Mouse (Mus musculus) lung, embryonic 15.5 days (tissue): ENCODE measurements at regions not wholly inside any gene's neighbourhood (a gene's known extent, or its start where the extent isn't known, plus 50 kb on each side); places are given as distances from the start of the nearest gene placed in this dataset.

ENCODE experiments used
- ATAC-seq: fragments of 200-750 bp; cut with Nextera tagmentation; 2 replicates; pipeline ENCODE4 v1.8.0; 2017; ENCODE audit warnings: moderate number of reproducible peaks, borderline replicate concordance; ENCODE audit not compliant: low FRiP score, low TSS enrichment; ENCODE audit errors: extremely low read depth
- H3K27ac ChIP-seq: fragments of 300-500 bp; sonication (generic); 2 replicates; pipeline ENCODE4 v1.5.1; 2015; ENCODE audit warnings: moderate library complexity, mild to moderate bottlenecking, inconsistent platforms
- H3K27me3 ChIP-seq: fragments of 300-500 bp; sonication (generic); 2 replicates; pipeline ENCODE4 v1.6.1; 2015; ENCODE audit warnings: inconsistent platforms
- H3K36me3 ChIP-seq: fragments of 300-500 bp; sonication (generic); 2 replicates; pipeline ENCODE4 v1.6.1; 2015; ENCODE audit warnings: inconsistent platforms
- H3K4me1 ChIP-seq: fragments of 300-500 bp; sonication (generic); 2 replicates; pipeline ENCODE4 v1.6.1; 2015; ENCODE audit warnings: inconsistent platforms
- H3K4me2 ChIP-seq: fragments of 300-500 bp; sonication (generic); 2 replicates; pipeline ENCODE4 v1.6.1; 2015; ENCODE audit warnings: inconsistent platforms, mild to moderate bottlenecking, moderate library complexity
- H3K4me3 ChIP-seq: fragments of 300-500 bp; sonication (generic); 2 replicates; pipeline ENCODE4 v1.5.1; 2015; ENCODE audit warnings: mild to moderate bottlenecking, inconsistent platforms
- H3K9ac ChIP-seq: fragments of 300-500 bp; sonication (generic); 2 replicates; pipeline ENCODE4 v1.6.1; 2015; ENCODE audit warnings: inconsistent platforms
- H3K9me3 ChIP-seq: fragments of 300-500 bp; sonication (generic); 2 replicates; pipeline ENCODE4 v1.6.1; 2016; ENCODE audit warnings: inconsistent platforms
- WGBS: fragments of 180-500 bp; shearing (Covaris S2); methylation state at CpG from one replicate; pipeline ENCODE4 v1.1.7; 2015; 5-methylcytosine and 5-hydroxymethylcytosine counted together

GRCm38 (mm10) chr12:91997404-91997803, 148.4 kb upstream of the Sel1l start:
- Histone ChIP-seq H3K27me3 (no peaks in the 10 kb centered on the region), H3K27ac (no peak overlapping the region), H3K9me3 (no peaks in the 10 kb centered on the region), H3K9ac (no peak overlapping the region), H3K4me3 (no peak overlapping the region), H3K4me1 (no peaks in the 10 kb centered on the region), H3K4me2 (no peak overlapping the region), H3K36me3 (no peaks in the 10 kb centered on the region)
- ATAC-seq, result no peak
- 51% methylated on average over 1 of the region's 1 CpGs for WGBS

DNA sequence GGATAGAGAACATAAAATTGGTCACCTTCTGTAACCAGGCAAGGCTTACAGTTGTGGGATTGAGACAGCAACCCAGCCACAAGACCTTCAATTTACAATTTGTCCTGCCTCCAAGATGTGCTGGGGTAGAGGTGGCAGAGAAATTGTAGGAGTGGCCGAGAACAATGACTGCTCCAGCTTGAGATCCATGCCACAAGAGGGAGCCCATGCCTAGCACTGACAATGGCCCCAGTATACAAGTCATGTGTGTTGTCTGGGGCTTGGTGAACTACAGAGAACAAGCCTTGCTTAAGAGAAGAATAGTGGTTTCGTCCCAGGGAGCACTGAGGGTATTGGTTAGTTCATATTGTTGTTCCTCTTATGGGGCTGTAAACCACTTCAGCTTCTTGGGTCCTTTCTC, 146.6 kb upstream of the Sel1l start:
- H3K4me1 ChIP-seq, result no peaks in the 10 kb centered on the region
- no peaks in the 10 kb centered on the region for H3K27me3 ChIP-seq
- no peak overlapping the region for H3K4me3 ChIP-seq
- H3K9ac ChIP-seq, result no peak overlapping the region
- no peak overlapping the region for H3K4me2 ChIP-seq
- no peaks in the 10 kb centered on the region for H3K9me3 ChIP-seq
- no peak for ATAC-seq
- 60% methylated on average over 2 of the region's 2 CpGs for WGBS
- no peaks in the 10 kb centered on the region for H3K36me3 ChIP-seq
- H3K27ac ChIP-seq, result no peak overlapping the region

GRCm38 (mm10) chr12:91986448-91986847, 137.5 kb upstream of the Sel1l start:
- WGBS, result 82% methylated on average over 4 of the region's 4 CpGs
- no peaks in the 10 kb centered on the region for H3K4me1 ChIP-seq

GRCm38 (mm10) chr12:91980321-91980720, 131.4 kb upstream of the Sel1l start:
- no peak for ATAC-seq
- 57% methylated on average over 7 of the region's 7 CpGs for WGBS

More at GRCm38 (mm10) chr12:91986448-91986847, 137.5 kb upstream of the Sel1l start:
- H3K9ac ChIP-seq, result no peak overlapping the region
- H3K4me2 ChIP-seq, result no peak overlapping the region
- no peak overlapping the region for H3K27ac ChIP-seq
- H3K4me3 ChIP-seq, result no peak overlapping the region
- ATAC-seq, result no peak
- H3K9me3 ChIP-seq, result no peaks in the 10 kb centered on the region
- H3K36me3 ChIP-seq, result no peaks in the 10 kb centered on the region
- H3K27me3 ChIP-seq, result no peaks in the 10 kb centered on the region

DNA sequence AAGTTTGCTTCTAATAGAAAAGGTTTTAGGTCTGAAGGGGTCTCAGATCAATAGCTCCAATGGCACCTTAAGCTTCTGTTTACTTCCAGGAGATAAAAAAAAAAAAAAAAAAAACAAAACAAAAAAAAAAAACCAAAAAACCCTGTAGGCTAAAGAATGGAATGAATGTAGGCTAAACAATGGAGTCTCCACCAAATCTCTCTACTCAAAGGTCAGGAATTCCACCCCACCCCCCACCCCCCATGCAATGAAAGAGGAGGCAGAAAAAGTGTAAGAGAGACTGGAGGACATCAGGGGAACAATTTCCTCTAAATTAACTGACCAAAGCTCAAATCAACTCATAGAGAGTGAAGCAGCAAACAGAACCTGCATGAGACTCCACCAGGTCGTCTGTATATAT, 122.1 kb upstream of the Sel1l start:
- Histone ChIP-seq H3K27ac (no peak overlapping the region), H3K9ac (no peak overlapping the region), H3K36me3 (no peaks in the 10 kb centered on the region), H3K27me3 (no peaks in the 10 kb centered on the region), H3K9me3 (no peaks in the 10 kb centered on the region), H3K4me2 (no peak overlapping the region), H3K4me1 (peaks cover 5% of the 10 kb centered on the region; the same call in 1 of the 2 replicates), H3K4me3 (no peak overlapping the region)
- 44% methylated on average over 1 of the region's 1 CpGs for WGBS
- ATAC-seq, result no peak

More at GRCm38 (mm10) chr12:91980321-91980720, 131.4 kb upstream of the Sel1l start:
- Histone ChIP-seq H3K4me2 (no peak overlapping the region), H3K27ac (no peak overlapping the region), H3K9me3 (no peaks in the 10 kb centered on the region), H3K4me3 (no peak overlapping the region), H3K4me1 (no peaks in the 10 kb centered on the region), H3K9ac (no peak overlapping the region), H3K36me3 (no peaks in the 10 kb centered on the region), H3K27me3 (no peaks in the 10 kb centered on the region)

- Histone ChIP-seq H3K36me3 (no peaks in the 10 kb centered on the region), H3K4me2 (no peak overlapping the region), H3K27ac (peak overlapping the region; percentile 80), H3K4me3 (no peak overlapping the region), H3K9me3 (no peaks in the 10 kb centered on the region), H3K9ac (no peak overlapping the region), H3K27me3 (no peaks in the 10 kb centered on the region), H3K4me1 (peaks cover 10% of the 10 kb centered on the region)
- 41% methylated on average over 1 of the region's 1 CpGs for WGBS
- peak; percentile 60; the same call in 1 of the 2 replicates for ATAC-seq
Observed at GRCm38 (mm10) chr12:91965937-91966336, 117.0 kb upstream of the Sel1l start.

GRCm38 (mm10) chr12:91963239-91963638, 114.3 kb upstream of the Sel1l start:
- Histone ChIP-seq H3K27ac (peak overlapping the region; percentile 90), H3K9me3 (no peaks in the 10 kb centered on the region), H3K27me3 (no peaks in the 10 kb centered on the region), H3K4me1 (peaks cover 10% of the 10 kb centered on the region), H3K9ac (no peak overlapping the region), H3K36me3 (no peaks in the 10 kb centered on the region), H3K4me3 (no peak overlapping the region), H3K4me2 (no peak overlapping the region)
- peak; percentile 88; the same call in 1 of the 2 replicates for ATAC-seq
- 39% methylated on average over 5 of the region's 5 CpGs for WGBS

DNA sequence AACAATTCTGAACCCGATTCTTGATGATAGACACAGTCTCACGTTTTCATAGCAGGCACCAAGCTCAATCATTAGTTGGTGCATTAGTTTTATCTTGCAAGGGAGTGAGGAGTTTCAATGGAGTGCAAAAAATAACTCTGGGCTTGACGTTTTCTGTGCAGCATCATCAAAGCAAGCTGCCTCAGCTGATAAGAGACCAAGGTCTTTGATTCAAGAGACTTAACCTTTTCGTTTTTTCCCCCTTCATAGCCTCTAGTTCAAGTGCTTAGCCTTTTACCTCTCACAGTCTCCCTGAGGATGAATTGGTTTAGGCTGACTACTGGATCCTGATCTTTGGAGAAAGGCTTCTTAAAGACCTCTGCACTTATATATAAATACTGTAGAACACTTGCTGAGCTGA, 109.1 kb upstream of the Sel1l start:
- ATAC-seq, result no peak

GRCm38 (mm10) chr12:91956411-91956810, 107.5 kb upstream of the Sel1l start:
- Histone ChIP-seq H3K27ac (no peak overlapping the region), H3K9ac (no peak overlapping the region), H3K36me3 (no peaks in the 10 kb centered on the region), H3K27me3 (no peaks in the 10 kb centered on the region), H3K4me2 (no peak overlapping the region), H3K9me3 (no peaks in the 10 kb centered on the region), H3K4me3 (no peak overlapping the region), H3K4me1 (no peaks in the 10 kb centered on the region)
- no peak for ATAC-seq
- 69% methylated on average over 3 of the region's 3 CpGs for WGBS

More for the DNA sequence above, 109.1 kb upstream of the Sel1l start:
- WGBS, result 36% methylated on average over 4 of the region's 4 CpGs
- Histone ChIP-seq H3K36me3 (no peaks in the 10 kb centered on the region), H3K4me2 (no peak overlapping the region), H3K9me3 (no peaks in the 10 kb centered on the region), H3K27ac (no peak overlapping the region), H3K4me3 (no peak overlapping the region), H3K4me1 (no peaks in the 10 kb centered on the region), H3K9ac (no peak overlapping the region), H3K27me3 (no peaks in the 10 kb centered on the region)

- Histone ChIP-seq H3K27me3 (no peaks in the 10 kb centered on the region), H3K9me3 (no peaks in the 10 kb centered on the region), H3K4me2 (no peak overlapping the region), H3K27ac (peak overlapping the region; percentile 73), H3K36me3 (no peaks in the 10 kb centered on the region), H3K4me1 (no peaks in the 10 kb centered on the region; the same call in 1 of the 2 replicates), H3K4me3 (no peak overlapping the region), H3K9ac (no peak overlapping the region)
- ATAC-seq, result peak; percentile 75; the same call in 1 of the 2 replicates
- WGBS, result 27% methylated on average over 8 of the region's 8 CpGs
Observed at GRCm38 (mm10) chr12:91948602-91949167, 99.7 kb upstream of the Sel1l start.

DNA sequence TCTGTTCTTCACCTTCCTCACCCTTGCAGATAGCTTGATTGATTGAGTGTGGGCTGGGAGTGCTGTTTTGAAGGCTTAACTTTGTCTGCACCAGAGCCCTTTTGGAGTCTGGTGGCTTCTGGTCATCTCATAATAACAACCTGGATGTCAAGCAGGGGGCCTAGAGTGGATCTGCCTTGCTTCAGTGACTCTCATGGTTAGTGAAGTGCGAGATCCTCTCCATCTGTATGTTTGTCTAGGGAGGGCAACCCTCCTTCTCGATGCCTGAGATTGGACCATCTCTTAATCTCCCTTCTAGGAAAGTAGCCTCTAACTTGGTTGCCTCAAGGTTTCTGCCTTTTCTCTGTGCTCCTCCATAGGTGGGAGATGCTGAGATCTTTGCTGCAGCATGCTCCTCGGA, 99.0 kb upstream of the Sel1l start:
- no peak overlapping the region for H3K4me2 ChIP-seq
- no peak overlapping the region for H3K9ac ChIP-seq
- no peaks in the 10 kb centered on the region for H3K36me3 ChIP-seq
- 40% methylated on average over 3 of the region's 3 CpGs for WGBS
- no peaks in the 10 kb centered on the region for H3K9me3 ChIP-seq
- no peak for ATAC-seq
- no peaks in the 10 kb centered on the region; the same call in 1 of the 2 replicates for H3K4me1 ChIP-seq
- peak overlapping the region; percentile 69 for H3K27ac ChIP-seq
- H3K27me3 ChIP-seq, result no peaks in the 10 kb centered on the region
- H3K4me3 ChIP-seq, result no peak overlapping the region

DNA sequence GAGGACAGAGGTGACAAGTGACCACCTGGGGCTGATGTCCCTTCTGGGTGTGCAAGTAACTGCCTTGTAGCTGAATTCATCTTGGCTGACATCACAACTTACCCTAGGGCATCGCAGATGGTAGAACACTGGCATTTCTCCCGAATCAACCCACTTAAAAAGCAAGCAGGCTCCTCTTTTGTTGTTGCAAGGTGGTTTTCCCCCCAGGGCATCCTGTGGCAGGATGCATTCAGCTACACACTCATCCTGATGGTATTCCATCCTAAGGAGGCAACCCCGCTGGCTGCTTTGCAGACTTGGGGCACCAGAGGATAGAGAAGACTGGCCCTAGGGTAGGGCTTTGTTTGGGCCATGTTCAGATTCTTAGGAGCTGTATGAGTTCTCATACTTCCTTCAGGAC, 97.6 kb upstream of the Sel1l start:
- no peaks in the 10 kb centered on the region for H3K27me3 ChIP-seq
- no peak overlapping the region for H3K27ac ChIP-seq
- WGBS, result 87% methylated on average over 3 of the region's 3 CpGs
- H3K4me1 ChIP-seq, result no peaks in the 10 kb centered on the region; the same call in 1 of the 2 replicates
- no peak overlapping the region for H3K4me2 ChIP-seq
- no peak overlapping the region for H3K4me3 ChIP-seq
- no peak overlapping the region for H3K9ac ChIP-seq
- no peak for ATAC-seq
- H3K36me3 ChIP-seq, result no peaks in the 10 kb centered on the region
- H3K9me3 ChIP-seq, result no peaks in the 10 kb centered on the region
